29 mouse cellular contexts compared by ENCODE assay signal in genomic region chr4:28906985-28907384, GRCm38 (mm10).
"Had no signal": no experiment of that assay in that cellular context is flagged by ENCODE, and none has a peak within 500 bp of the region (broad histone marks: within the 10 kb centered on the region; RNA-seq: fewer than 3 reads in every experiment).

No protein-coding gene starts in this region.

- H3K27ac ChIP-seq: embryonic facial prominence, embryonic 10.5 days; embryonic facial prominence, embryonic 12.5 days; embryonic facial prominence, embryonic 13.5 days; embryonic facial prominence, embryonic 15.5 days; forebrain, embryonic 10.5 days; forebrain, embryonic 12.5 days; forebrain, embryonic 13.5 days; forebrain, embryonic 15.5 days; gastrocnemius, adult 2 months; heart, adult 2 months had no signal

- H3K27me3 ChIP-seq: embryonic facial prominence, embryonic 12.5 days; embryonic facial prominence, embryonic 13.5 days; embryonic facial prominence, embryonic 15.5 days; forebrain, embryonic 12.5 days; forebrain, embryonic 13.5 days; forebrain, embryonic 15.5 days had no signal

- ATAC-seq: forebrain, embryonic 13.5 days; forebrain, embryonic 14.5 days; forebrain, embryonic 15.5 days; forebrain, embryonic 16.5 days; forebrain, postnatal 0 days had no signal

- H3K4me3 ChIP-seq: embryonic facial prominence, embryonic 10.5 days; embryonic facial prominence, embryonic 12.5 days; embryonic facial prominence, embryonic 13.5 days; embryonic facial prominence, embryonic 15.5 days; erythroblast, embryonic 14.5 days; forebrain, embryonic 10.5 days; forebrain, embryonic 12.5 days; forebrain, embryonic 13.5 days; forebrain, embryonic 15.5 days; gastrocnemius, adult 2 months; heart, adult 2 months had no signal

- H3K4me2 ChIP-seq: embryonic facial prominence, embryonic 12.5 days; embryonic facial prominence, embryonic 13.5 days; embryonic facial prominence, embryonic 15.5 days; forebrain, embryonic 12.5 days; forebrain, embryonic 13.5 days; forebrain, embryonic 15.5 days had no signal

- H3K4me1 ChIP-seq: embryonic facial prominence, embryonic 10.5 days; embryonic facial prominence, embryonic 12.5 days; embryonic facial prominence, embryonic 13.5 days; embryonic facial prominence, embryonic 15.5 days had no signal

- H3K9ac ChIP-seq: embryonic facial prominence, embryonic 12.5 days; embryonic facial prominence, embryonic 13.5 days; embryonic facial prominence, embryonic 15.5 days; forebrain, embryonic 12.5 days; forebrain, embryonic 13.5 days; forebrain, embryonic 15.5 days; forebrain, postnatal 0 days had no signal

- DNase-seq: cerebellum, adult 2 months; cerebellum, adult 8-10 months; cerebellum, adult 9-10 months; cerebellum, adult 9-11 months; cerebellum, postnatal 10 days; cerebellum, postnatal 14 days; cerebellum, postnatal 25 days; cerebellum, postnatal 36 days; embryo, embryonic 11 days; forebrain, postnatal 0 days; gastrocnemius, adult 2 months; gastrocnemius, postnatal 10 days; gastrocnemius, postnatal 14 days; gastrocnemius, postnatal 25 days; gastrocnemius, postnatal 36 days; heart, adult 11 months; heart, adult 18-20 months; heart, adult 2 months had no signal

- H3K9me3 ChIP-seq: embryonic facial prominence, embryonic 10.5 days; embryonic facial prominence, embryonic 12.5 days; embryonic facial prominence, embryonic 13.5 days; embryonic facial prominence, embryonic 15.5 days; forebrain, embryonic 10.5 days; forebrain, embryonic 12.5 days; forebrain, embryonic 13.5 days; forebrain, embryonic 15.5 days had no signal

- H3K36me3 ChIP-seq: embryonic facial prominence, embryonic 10.5 days; embryonic facial prominence, embryonic 12.5 days; embryonic facial prominence, embryonic 13.5 days; embryonic facial prominence, embryonic 15.5 days; forebrain, embryonic 10.5 days; forebrain, embryonic 12.5 days; forebrain, embryonic 15.5 days had no signal
